Mouse (Mus musculus) neural tube, postnatal 0 days (tissue): ENCODE data around the gene Sphk2. TPM values are rescaled to one million over a fixed set of nuclear protein-coding genes. Genes with fewer than 3 reads are reported as not detected.

Source experiments
- polyA plus RNA-seq: library from polyadenylated mRNA; unstranded; fragments of >200 nt; fragmentation: Nextera tagmentation; extraction: Ambion mirVana; gene quantifications from 2 replicates; pipeline ENCODE4 v1.2.1, GENCODE M21; 2015

Gene Sphk2
- 18.9 and 20.8 TPM in 2 replicates for polyA plus RNA-seq

GRCm38 (mm10) chr7:45717918-45718297 is at the start of gene Sphk2:
Sphk2 (minus strand) TSS chr7:45718002.

GRCm38 (mm10) chr7:45725713-45726112 is 7.9 kb upstream of the Sphk2 start, which contains the start of gene Spaca4:
Spaca4 (minus strand) TSS chr7:45725813.

GRCm38 (mm10) chr7:45720413-45721233 is 2.8 kb upstream of the Sphk2 start, which contains the start of gene Fam83e:
Fam83e (plus strand) TSS chr7:45721212.

DNA sequence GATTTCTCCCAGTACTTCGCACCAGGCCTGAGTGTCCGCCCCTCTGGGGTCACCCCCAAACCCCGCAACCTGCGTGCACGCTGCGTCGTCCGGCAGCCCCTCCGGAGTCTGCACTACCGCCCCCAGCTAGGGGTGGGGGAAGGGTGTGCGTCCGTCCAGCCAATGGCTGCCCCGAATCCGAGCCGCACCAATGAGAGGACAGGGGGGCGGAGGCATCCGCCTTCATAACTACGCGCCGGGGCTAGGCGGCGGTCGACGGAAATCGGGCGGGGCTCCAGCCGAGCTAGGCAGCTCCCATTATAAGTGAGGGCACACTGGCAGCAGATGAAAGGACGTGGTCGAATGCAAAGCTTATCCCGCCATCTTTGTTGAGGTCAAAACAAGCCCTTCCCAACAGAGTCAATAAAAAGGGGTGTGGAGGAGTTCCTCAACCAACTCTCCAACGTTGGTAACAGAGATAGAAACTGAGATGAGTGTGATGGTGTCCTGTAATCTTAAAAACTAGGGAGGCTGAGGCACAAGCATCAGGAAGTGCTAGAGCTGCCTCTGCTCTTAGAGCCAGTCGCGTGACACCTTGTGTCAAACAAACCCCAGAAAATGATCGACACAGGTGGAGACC is 2.6 kb downstream of the Sphk2 start, which contains the start of gene Rpl18:
TSS of gene Rpl18 (plus strand) at position 368 of the 619 bp plus-strand sequence.

GRCm38 (mm10) chr7:45704730-45705442 is 12.9 kb downstream of the Sphk2 start, which contains the start of gene Dbp:
Dbp (plus strand) TSS chr7:45705088.

DNA sequence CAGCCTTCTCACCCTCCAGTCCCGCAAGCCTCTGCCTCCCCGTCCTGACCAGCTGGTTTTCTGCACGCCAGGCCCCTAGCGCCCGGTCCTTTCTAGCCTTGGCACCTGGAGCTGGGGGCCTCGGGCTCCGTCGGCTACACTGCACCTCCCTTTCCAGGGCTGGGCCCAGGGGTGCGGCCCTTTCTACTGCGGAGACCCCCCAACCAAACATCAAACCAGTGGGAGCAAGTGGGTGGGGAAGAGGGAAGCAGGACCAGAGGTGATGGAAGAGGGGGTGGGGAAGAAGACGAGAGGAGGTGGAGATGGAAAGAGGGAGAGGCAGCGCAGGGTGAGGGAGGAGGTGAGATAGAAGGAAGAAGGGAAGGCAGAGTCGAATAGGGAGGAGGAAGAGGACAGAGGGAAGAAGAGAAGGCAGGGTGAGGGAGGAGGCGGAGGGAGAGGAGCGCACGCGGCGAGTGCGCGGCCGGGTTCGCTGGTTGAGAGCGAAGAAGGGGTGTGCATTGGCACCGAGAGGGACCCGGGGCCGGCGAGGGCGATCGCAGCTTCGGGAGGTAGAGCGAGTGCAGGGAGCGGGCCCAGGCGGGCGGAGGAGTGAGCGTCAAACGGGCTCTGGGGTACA is 18.2 kb downstream of the Sphk2 start, which contains the start of gene Car11:
TSS of gene Car11 (plus strand) at position 321 of the 619 bp plus-strand sequence.

GRCm38 (mm10) chr7:45693921-45694591 is 23.7 kb downstream of the Sphk2 start, which contains the start of gene Sec1:
Sec1 (minus strand) TSS chr7:45694402.

DNA sequence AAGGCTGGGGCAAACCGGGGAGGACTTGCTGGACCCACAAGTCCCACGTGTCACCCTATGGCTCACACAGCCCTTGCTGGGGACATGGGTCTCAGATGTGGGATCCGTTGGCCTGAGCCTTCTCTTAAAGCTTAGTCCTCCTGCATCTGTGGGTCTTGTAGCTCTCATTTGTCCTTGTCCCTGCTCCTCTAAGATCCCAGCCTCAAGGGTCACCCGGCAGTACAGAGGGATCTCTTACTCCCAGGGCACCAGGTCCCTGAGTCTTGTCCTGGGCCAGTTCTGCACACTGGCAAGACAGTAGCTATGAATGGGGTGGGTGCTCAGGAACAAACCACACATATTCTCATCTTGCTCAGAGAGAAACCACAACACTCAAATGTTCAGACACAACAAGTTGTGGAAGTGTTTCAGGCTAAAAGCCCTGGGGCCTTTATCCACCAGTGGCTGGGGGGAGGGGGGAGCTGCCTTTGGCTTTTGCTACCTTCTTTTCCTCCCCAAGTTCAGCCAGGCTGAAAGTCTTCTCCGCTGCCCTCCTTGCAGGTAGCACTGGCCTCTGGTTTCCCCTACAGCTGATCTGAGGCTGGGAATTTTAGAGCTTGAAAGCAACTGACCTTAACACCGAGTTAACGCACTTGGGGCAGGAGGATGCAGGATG is 34.3 kb downstream of the Sphk2 start, which contains the start of gene Ntn5:
TSS of gene Ntn5 (plus strand) at position 627 of the 655 bp plus-strand sequence.

GRCm38 (mm10) chr7:45666161-45666560 is 51.6 kb downstream of the Sphk2 start, which contains the start of gene Fut2:
Fut2 (minus strand) TSS chr7:45666394.

Other genes starting within 250 kb of the Sphk2 start
- gene Tulp2, start 236.1 kb downstream of the Sphk2 start, polyA plus RNA-seq, result 0.29 and 0.49 TPM in 2 replicates
- not detected in 2 replicates for gene Gm45808, start 231.2 kb downstream of the Sphk2 start, polyA plus RNA-seq
- gene Dhdh, start 229.2 kb downstream of the Sphk2 start, polyA plus RNA-seq, result 5.4 and 5.5 TPM in 2 replicates
- gene Nucb1, start 207.6 kb downstream of the Sphk2 start, polyA plus RNA-seq, result 143 and 157 TPM in 2 replicates
- 18.4 and 20.1 TPM in 2 replicates for gene Ppp1r15a, start 191.7 kb downstream of the Sphk2 start, polyA plus RNA-seq
- 5.5 and 6.7 TPM in 2 replicates for gene Plekha4, start 191.7 kb downstream of the Sphk2 start, polyA plus RNA-seq
- gene Hsd17b14, start 163.1 kb downstream of the Sphk2 start, polyA plus RNA-seq, result 0.62 and 0.81 TPM in 2 replicates
- 19.8 and 21.5 TPM in 2 replicates for gene Bcat2, start 147.8 kb downstream of the Sphk2 start, polyA plus RNA-seq
- gene Fgf21, start 102.5 kb downstream of the Sphk2 start, polyA plus RNA-seq, result not detected in 2 replicates
- gene Fut1, start 100.7 kb downstream of the Sphk2 start, polyA plus RNA-seq, result 0.14 TPM in 1 of 2 replicates, not detected in the other
- 0.10 TPM in 1 of 2 replicates, not detected in the other for gene Izumo1, start 96.2 kb downstream of the Sphk2 start, polyA plus RNA-seq
- gene Rasip1, start 90.5 kb downstream of the Sphk2 start, polyA plus RNA-seq, result 18.8 and 19.9 TPM in 2 replicates
- 4.5 and 5.3 TPM in 2 replicates for gene Mamstr, start 78.0 kb downstream of the Sphk2 start, polyA plus RNA-seq
- gene Fut2, start 51.6 kb downstream of the Sphk2 start, polyA plus RNA-seq, result 0.10 and 0.12 TPM in 2 replicates
- gene Ntn5, start 34.0 kb downstream of the Sphk2 start, polyA plus RNA-seq, result 1.4 and 1.6 TPM in 2 replicates
- gene Sec1, start 23.6 kb downstream of the Sphk2 start, polyA plus RNA-seq, result 0.45 and 0.58 TPM in 2 replicates
- 92.0 and 100.0 TPM in 2 replicates for gene Car11, start 18.2 kb downstream of the Sphk2 start, polyA plus RNA-seq
- gene Dbp, start 12.9 kb downstream of the Sphk2 start, polyA plus RNA-seq, result 6.3 and 8.5 TPM in 2 replicates
- 516 and 551 TPM in 2 replicates for gene Rpl18, start 2.5 kb downstream of the Sphk2 start, polyA plus RNA-seq
- gene Fam83e, start 3.2 kb upstream of the Sphk2 start, polyA plus RNA-seq, result 0.14 TPM in 1 of 2 replicates, not detected in the other
- gene Spaca4, start 7.8 kb upstream of the Sphk2 start, polyA plus RNA-seq, result not detected in 2 replicates
- gene Lmtk3, start 65.7 kb upstream of the Sphk2 start, polyA plus RNA-seq, result 19.1 and 20.2 TPM in 2 replicates
- 9.0 and 9.5 TPM in 2 replicates for gene Sult2b1, start 66.7 kb upstream of the Sphk2 start, polyA plus RNA-seq
- 202 and 212 TPM in 2 replicates for gene Cyth2, start 96.6 kb upstream of the Sphk2 start, polyA plus RNA-seq
- gene Kcnj14, start 106.8 kb upstream of the Sphk2 start, polyA plus RNA-seq, result 2.1 and 2.3 TPM in 2 replicates
- gene Grwd1, start 112.9 kb upstream of the Sphk2 start, polyA plus RNA-seq, result 41.4 and 43.8 TPM in 2 replicates
- gene Kdelr1, start 154.8 kb upstream of the Sphk2 start, polyA plus RNA-seq, result 51.6 and 60.3 TPM in 2 replicates
- gene Grin2d, start 160.4 kb upstream of the Sphk2 start, polyA plus RNA-seq, result 7.6 and 9.0 TPM in 2 replicates
- gene Syngr4, start 178.7 kb upstream of the Sphk2 start, polyA plus RNA-seq, result 0.34 TPM in 1 of 2 replicates, not detected in the other
- gene Tmem143, start 178.9 kb upstream of the Sphk2 start, polyA plus RNA-seq, result 7.3 and 8.2 TPM in 2 replicates
- gene Emp3, start 203.4 kb upstream of the Sphk2 start, polyA plus RNA-seq, result 56.9 and 74.0 TPM in 2 replicates
- 6.9 and 7.0 TPM in 2 replicates for gene Ccdc114, start 206.1 kb upstream of the Sphk2 start, polyA plus RNA-seq